Mouse (Mus musculus) layer of hippocampus, adult 9-10 months (tissue): ENCODE results near the gene Kti12.

Experiments used
- DNase-seq: peaks from one replicate; pipeline ENCODE4 v3.0.0; 2022; ENCODE audit warnings: low spot score

Gene Kti12

DNA sequence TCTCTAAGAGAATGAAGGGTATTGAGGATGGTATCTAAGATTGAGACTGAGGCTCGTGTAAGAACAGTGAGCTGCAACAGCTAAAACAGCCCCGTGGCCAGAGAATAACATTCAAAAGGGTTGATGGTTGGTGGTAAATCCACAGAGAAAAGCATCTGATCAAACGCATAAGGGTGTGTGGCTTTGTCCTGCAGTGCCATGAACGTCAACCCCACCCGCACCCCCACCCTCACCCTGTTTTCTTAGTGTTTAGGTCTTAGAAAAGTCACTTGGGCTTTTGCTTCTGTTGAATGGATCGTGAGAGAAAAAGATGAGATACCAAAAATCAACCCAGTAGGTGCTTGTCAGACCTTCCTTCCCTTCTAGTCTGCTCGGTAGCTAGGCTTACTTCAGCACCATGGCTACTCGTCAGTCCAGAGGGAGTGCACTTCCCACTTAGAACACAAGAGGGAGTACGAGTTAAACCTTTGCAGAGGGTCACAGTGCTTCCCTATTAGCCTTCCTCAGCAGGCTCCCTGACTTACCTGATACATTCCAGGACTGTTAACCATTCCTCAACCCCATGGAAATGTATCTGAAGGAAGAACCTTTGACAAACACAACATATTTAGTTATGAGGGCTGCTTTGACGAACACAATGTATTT lies 22.3 kb downstream of the Kti12 start:
- DNase-seq, result peak; percentile 99

DNA sequence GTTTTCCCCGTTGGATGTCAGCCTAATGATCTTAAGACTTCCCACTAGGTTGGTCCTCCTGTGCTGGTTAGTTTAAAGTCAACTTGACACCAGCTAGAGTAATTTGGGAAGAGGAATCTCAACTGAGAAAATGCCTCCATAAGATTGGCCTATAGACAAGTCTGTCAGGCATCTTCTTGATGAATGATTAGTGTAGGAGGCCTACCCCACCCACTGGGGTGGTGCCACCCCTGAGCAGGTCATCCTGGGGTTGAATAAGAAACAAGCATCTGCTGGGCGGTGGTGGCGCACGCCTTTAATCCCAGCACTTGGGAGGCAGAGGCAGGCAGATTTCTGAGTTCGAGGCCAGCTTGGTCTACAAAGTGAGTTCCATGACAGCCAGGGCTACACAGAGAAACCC lies 26.2 kb downstream of the Kti12 start:
- no peak for DNase-seq

DNA sequence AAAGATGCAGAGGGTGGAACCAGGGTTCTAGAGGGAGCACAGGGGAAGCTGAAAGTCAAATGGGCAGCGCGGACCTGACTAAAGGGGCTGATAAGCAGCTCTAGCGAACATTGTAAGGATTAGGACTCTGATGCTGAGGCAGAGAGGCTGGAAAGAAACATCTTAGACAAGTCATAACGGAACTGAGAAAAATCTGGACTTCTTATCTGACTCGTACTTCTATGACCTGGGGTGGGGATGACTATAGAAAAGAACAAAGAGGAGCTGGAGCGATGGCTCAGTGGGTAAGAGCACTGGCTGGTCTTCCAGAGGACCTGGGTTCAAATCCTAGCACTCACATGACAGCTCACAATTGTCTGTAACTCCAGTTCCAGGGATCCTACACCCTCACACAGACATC lies 30.3 kb downstream of the Kti12 start:
- DNase-seq, result no peak

DNA sequence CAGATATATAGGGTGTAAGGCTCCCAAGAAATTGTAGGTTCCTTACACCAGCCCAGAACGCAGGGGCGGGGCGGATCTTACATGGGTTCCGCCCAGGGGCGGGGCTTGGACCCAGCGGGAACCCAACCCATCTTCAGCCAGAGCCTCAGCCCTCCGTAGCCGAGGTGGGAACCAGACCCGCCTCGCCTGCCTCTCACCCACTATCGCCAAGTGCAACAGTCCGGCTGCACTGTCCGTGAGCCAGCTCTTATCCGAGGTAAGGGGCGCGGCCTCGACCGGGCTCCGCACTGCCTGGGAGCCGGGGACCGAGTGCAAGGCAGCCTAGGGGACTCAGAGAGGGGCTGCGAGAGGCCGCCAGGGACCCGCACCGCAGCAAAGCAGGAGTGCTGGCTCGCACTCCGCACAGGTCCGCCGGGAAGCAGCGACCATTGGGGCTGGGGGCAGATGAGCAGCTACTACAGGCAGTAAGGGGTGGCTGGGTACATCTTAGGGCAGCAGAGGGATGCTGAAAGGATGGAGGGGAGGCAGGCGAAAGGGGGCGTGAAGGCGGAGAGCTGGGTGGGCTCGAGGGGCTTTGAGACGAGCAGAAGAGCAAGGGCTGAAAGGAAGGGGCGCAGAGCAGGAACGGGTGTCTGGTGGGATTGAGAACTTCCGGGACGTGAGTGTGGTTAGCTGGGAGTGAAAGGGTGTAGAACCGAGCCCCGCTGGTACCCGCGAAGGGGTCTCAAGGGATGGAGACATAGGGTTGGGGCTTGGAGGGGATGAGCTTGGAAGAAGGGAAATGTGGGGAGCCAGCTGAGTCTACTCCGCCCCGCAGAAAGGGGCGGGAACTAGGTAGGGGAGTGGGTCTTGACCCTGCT lies 31.6 kb downstream of the Kti12 start, which contains the start of gene Rab3b:
Gene Rab3b (plus strand): TSS at position 101 of the 860 bp plus-strand sequence.
- peak; percentile 12 for DNase-seq

DNA sequence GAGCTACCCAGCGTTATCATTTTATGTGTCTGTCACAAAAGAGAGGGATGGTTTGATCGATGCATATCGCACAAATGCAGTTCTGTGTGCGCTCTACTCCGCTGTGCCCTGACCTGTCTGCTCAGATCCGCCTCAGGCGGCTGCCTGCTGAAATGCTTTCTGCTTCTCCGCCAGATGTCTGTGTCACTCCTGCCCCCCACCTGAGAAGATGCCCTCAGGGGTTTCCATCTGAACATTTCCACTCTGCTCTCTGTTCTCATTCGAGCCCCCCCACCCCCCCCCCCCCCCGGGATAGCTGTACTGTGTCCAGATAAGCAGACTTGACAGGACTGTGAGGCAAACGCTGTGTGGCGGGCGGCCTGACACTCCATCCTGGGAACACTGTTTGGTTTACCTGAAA lies 36.2 kb downstream of the Kti12 start:
- DNase-seq, result no peak

DNA sequence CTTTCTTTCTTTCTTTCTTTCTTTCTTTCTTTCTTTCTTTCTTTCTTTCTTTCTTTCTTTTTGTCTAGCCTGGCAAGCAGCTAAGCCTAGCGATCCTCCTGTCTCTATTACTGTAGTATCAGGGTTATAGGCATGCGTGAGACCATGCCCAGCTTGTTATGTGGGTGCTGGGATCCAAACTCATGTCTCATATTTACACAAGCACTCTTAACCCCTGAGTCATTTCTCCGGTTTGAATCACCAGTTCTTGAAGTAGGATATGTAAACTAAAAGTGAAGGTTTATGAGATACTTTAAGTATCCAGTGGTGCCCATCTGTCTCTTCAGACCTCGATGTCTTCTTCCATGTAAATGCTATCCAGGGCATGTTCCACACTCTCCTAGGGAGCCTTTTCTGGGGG lies 39.9 kb downstream of the Kti12 start:
- DNase-seq, result no peak

DNA sequence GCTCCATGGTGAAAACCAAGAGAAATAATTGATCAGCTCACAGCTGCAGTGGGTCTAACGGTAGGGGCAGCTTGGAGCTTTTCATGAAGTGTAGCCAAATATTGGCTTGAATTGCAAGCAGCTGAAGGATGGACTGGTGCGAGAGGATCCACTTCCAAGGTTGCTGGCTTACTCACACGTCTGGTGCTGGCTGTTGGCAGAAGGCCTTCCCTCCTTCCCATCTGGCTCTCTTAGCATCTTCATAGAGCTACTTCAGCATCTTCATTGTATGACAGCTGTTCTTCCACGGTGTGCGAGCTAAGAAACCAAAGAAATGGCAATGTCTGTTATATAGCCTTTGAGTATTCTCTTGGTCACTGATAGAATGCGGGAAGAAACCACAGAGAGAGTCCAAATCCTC lies 43.3 kb downstream of the Kti12 start:
- DNase-seq, result no peak
